Mouse (Mus musculus): ENCODE data around the gene Tspan14. TPM values are rescaled to one million over a fixed set of nuclear protein-coding genes. Genes with fewer than 3 reads are reported as not detected.
A peak's percentile ranks its signal among the peaks of the same experiment; 100 is the strongest.

The Tspan14 gene
- polyA plus RNA-seq, 1 experiment from 2014 or later, result 61.1 TPM

DNA sequence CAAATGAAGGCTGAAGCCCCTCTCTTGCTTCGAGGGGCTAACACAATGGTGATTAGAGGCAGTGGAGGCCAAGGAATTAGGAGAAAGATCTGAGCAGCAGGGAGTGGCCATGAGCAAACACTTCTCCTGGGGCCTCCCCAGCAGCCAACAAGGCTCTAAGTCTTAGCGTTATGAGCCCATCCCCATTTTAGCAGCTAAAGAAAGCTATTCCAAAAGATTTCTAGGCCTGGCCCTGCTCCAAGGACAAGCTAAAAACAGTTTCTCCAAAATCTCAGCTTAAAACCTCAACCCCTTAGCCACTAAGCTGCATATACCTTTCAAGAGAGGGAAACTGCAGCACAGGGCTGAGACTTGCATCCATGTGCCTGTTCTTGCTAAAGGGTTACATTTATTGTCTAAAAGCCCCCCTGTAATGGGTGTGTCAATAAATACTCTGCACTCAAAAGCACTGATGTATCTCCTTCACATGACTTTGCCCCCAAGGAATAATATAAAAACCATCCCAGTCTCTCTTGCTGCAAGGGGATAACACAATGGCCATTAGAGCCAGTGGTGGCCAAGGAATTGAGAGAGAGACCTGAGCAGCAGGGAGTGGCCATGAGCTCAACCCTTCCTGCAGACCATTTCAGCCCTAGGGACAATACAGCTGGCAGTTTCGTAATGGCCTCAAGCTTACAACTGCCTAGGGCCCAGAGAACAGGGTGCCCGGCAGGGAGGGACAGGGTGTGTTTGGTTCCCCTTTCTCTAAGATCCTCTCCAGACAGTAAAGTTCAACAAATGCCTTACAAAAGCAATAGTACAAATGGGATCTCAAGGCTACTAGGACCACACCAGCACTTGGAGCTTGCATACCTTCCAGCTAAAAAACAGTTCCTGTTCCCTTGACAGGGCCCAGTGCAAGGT, 8.3 kb downstream of the Tspan14 start:
- ATAC-seq (ENCODE audit: low FRiP score, low read depth), result no peak
- H3K9me3 ChIP-seq, result no peaks in the 10 kb centered on the region
- no peak overlapping the region for H3K9ac ChIP-seq
- peaks cover 72% of the 10 kb centered on the region for H3K4me1 ChIP-seq (replicated peaks)
- no peaks in the 10 kb centered on the region for H3K27me3 ChIP-seq
- H3K4me2 ChIP-seq, result no peak overlapping the region
- H3K27ac ChIP-seq (replicated peaks), result peak overlapping the region; percentile 38
- H3K4me3 ChIP-seq, result no peak overlapping the region
- 22% methylated on average over 4 of the region's 4 CpGs for WGBS
- H3K36me3 ChIP-seq, result no peaks in the 10 kb centered on the region

GRCm38 (mm10) chr14:40957607-40958006, 9.0 kb downstream of the Tspan14 start:
- no peaks in the 10 kb centered on the region for H3K27me3 ChIP-seq
- H3K36me3 ChIP-seq, result no peaks in the 10 kb centered on the region
- ATAC-seq (ENCODE audit: low FRiP score, low read depth), result no peak
- no peaks in the 10 kb centered on the region for H3K9me3 ChIP-seq
- no peak overlapping the region for H3K4me3 ChIP-seq
- H3K4me1 ChIP-seq (replicated peaks), result peaks cover 69% of the 10 kb centered on the region
- H3K27ac ChIP-seq (replicated peaks), result peak overlapping the region; percentile 38; the same call in 1 of the 2 replicates
- H3K9ac ChIP-seq, result no peak overlapping the region
- WGBS, result 43% methylated on average over 3 of the region's 3 CpGs
- H3K4me2 ChIP-seq, result no peak overlapping the region

GRCm38 (mm10) chr14:40956252-40957146, 10.1 kb downstream of the Tspan14 start:
- no peaks in the 10 kb centered on the region for H3K9me3 ChIP-seq
- H3K27ac ChIP-seq (replicated peaks), result peak overlapping the region; percentile 87
- 21% methylated on average over 13 of the region's 13 CpGs for WGBS
- H3K9ac ChIP-seq, result peak overlapping the region; percentile 32
- no peaks in the 10 kb centered on the region for H3K27me3 ChIP-seq
- H3K4me3 ChIP-seq, result no peak overlapping the region
- H3K36me3 ChIP-seq, result no peaks in the 10 kb centered on the region
- peak; percentile 86 for ATAC-seq (ENCODE audit: low FRiP score, low read depth)
- H3K4me2 ChIP-seq, result peak overlapping the region; percentile 37
- H3K4me1 ChIP-seq (replicated peaks), result peaks cover 66% of the 10 kb centered on the region

DNA sequence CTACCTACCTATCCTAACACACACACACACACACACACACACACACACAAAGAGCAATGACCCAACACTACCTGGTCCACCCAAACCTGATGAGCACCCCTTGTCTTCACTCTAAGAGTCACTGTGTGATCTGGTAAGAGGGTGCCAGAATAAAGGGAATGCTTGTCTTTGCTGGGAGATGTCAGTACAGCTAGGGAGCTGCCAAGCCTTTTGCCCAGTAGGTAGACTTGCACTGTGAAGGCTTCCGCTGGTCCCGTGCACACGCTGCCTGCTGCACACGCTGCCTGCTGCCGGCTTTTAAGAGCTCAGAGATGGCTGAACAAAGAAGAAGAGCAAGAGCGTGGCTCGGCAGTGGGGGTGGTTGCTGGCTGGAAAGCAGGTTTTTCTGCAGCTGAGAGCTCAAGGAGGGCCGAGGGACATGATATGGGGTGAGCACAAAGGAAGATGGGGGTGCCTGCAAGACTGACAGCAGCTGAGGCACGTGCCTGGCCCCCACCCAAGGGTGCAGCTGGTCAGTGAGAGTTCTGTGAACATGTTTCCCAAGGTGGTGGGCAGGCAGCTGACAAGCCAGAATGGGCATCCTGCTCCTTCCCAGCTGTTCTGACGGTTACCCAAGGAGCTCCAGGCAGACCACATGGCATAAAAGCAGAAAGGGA, 10.9 kb downstream of the Tspan14 start:
- ATAC-seq (ENCODE audit: low FRiP score, low read depth), result peak; percentile 58
- Histone ChIP-seq H3K4me2 (peak overlapping the region; percentile 37), H3K36me3 (no peaks in the 10 kb centered on the region), H3K4me3 (no peak overlapping the region), H3K9me3 (no peaks in the 10 kb centered on the region), H3K9ac (peak overlapping the region; percentile 32), H3K27ac (replicated peaks) (peak overlapping the region; percentile 87), H3K27me3 (no peaks in the 10 kb centered on the region), H3K4me1 (replicated peaks) (peaks cover 68% of the 10 kb centered on the region)
- 4% methylated on average over 10 of the region's 10 CpGs for WGBS

DNA sequence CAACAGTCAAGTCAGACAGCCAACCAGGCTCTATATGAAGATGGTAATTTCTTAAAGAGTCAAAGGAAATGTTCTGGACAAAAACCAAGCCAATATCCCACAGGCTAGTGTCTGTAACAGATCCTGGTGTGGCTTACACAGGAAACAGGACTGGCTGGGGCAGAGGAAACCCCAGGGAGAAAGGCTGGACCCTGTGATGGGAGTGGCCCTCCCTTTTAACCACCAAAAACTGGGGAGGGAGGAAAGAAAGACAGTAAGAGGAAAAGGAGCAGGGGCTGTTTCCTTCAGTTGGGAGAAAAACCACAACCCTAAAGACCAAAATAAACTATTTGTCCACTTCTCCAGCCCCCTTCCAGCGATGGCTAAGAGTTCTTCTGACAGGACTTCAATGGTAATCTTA, 11.5 kb downstream of the Tspan14 start:
- no peak for ATAC-seq (ENCODE audit: low FRiP score, low read depth)
- peak overlapping the region; percentile 87 for H3K27ac ChIP-seq (replicated peaks)
- 67% methylated on average over 1 of the region's 1 CpGs for WGBS

GRCm38 (mm10) chr14:40953381-40953780, 13.2 kb downstream of the Tspan14 start:
- H3K9me3 ChIP-seq, result no peaks in the 10 kb centered on the region
- no peaks in the 10 kb centered on the region for H3K27me3 ChIP-seq
- peaks cover 72% of the 10 kb centered on the region for H3K4me1 ChIP-seq (replicated peaks)
- ATAC-seq (ENCODE audit: low FRiP score, low read depth), result no peak
- no peak overlapping the region for H3K27ac ChIP-seq (replicated peaks)
- H3K4me3 ChIP-seq, result no peak overlapping the region
- H3K36me3 ChIP-seq, result no peaks in the 10 kb centered on the region
- WGBS, result 79% methylated on average over 5 of the region's 5 CpGs
- no peak overlapping the region for H3K9ac ChIP-seq
- H3K4me2 ChIP-seq, result no peak overlapping the region

More for the DNA sequence above, 11.5 kb downstream of the Tspan14 start:
- Histone ChIP-seq H3K36me3 (no peaks in the 10 kb centered on the region), H3K4me2 (no peak overlapping the region), H3K9ac (no peak overlapping the region), H3K4me3 (no peak overlapping the region), H3K9me3 (no peaks in the 10 kb centered on the region), H3K27me3 (no peaks in the 10 kb centered on the region), H3K4me1 (replicated peaks) (peaks cover 70% of the 10 kb centered on the region)

- H3K27ac ChIP-seq (replicated peaks), result no peak overlapping the region
- WGBS, result 39% methylated on average over 2 of the region's 2 CpGs
- H3K9ac ChIP-seq, result no peak overlapping the region
- H3K4me2 ChIP-seq, result no peak overlapping the region
- H3K9me3 ChIP-seq, result no peaks in the 10 kb centered on the region
- H3K4me1 ChIP-seq (replicated peaks), result peaks cover 65% of the 10 kb centered on the region
- no peak for ATAC-seq (ENCODE audit: low FRiP score, low read depth)
- H3K4me3 ChIP-seq, result no peak overlapping the region
- no peaks in the 10 kb centered on the region for H3K27me3 ChIP-seq
- H3K36me3 ChIP-seq, result no peaks in the 10 kb centered on the region
Measured at GRCm38 (mm10) chr14:40952715-40953114, 13.9 kb downstream of the Tspan14 start.

- H3K27me3 ChIP-seq, result no peaks in the 10 kb centered on the region
- no peaks in the 10 kb centered on the region for H3K36me3 ChIP-seq
- H3K4me1 ChIP-seq (replicated peaks), result peaks cover 62% of the 10 kb centered on the region
- no peaks in the 10 kb centered on the region for H3K9me3 ChIP-seq
- H3K4me3 ChIP-seq, result no peak overlapping the region
- no peak for ATAC-seq (ENCODE audit: low FRiP score, low read depth)
- no peak overlapping the region for H3K27ac ChIP-seq (replicated peaks)
- H3K4me2 ChIP-seq, result no peak overlapping the region
- H3K9ac ChIP-seq, result no peak overlapping the region
- WGBS, result 93% methylated on average over 3 of the region's 3 CpGs
Measured at GRCm38 (mm10) chr14:40952301-40952700, 14.3 kb downstream of the Tspan14 start.

GRCm38 (mm10) chr14:40949730-40950614, 16.6 kb downstream of the Tspan14 start:
- WGBS, result 68% methylated on average over 7 of the region's 7 CpGs
- no peak overlapping the region for H3K4me2 ChIP-seq
- H3K4me3 ChIP-seq, result no peak overlapping the region
- peaks cover 39% of the 10 kb centered on the region for H3K4me1 ChIP-seq (replicated peaks)
- H3K9me3 ChIP-seq, result no peaks in the 10 kb centered on the region
- peak overlapping the region; percentile 23; the same call in 1 of the 2 replicates for H3K27ac ChIP-seq (replicated peaks)
- no peak for ATAC-seq (ENCODE audit: low FRiP score, low read depth)
- H3K36me3 ChIP-seq, result no peaks in the 10 kb centered on the region
- no peak overlapping the region for H3K9ac ChIP-seq
- H3K27me3 ChIP-seq, result no peaks in the 10 kb centered on the region

DNA sequence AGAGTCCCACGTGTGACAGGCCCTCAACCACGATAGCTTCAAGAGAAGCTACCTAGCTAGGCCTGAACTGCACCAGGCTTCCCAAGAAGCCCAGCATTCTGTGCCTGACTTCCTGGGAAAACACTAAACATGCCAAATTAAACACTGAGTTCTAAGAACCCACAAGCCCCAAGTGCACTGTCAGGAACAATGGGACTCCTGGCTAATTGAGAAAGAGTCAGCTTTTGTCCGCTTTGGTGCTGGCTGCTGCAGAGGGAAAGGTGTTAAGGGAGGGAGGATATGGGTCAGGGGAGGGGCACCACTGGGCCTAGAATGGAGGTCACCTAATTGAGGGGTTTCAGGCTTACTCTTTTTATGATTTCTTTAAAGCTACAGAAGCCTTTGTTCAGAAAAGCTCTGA, 17.6 kb downstream of the Tspan14 start:
- peaks cover 30% of the 10 kb centered on the region for H3K4me1 ChIP-seq (replicated peaks)
- 37% methylated on average over 3 of the region's 3 CpGs for WGBS
- no peaks in the 10 kb centered on the region for H3K9me3 ChIP-seq
- peak overlapping the region; percentile 23; the same call in 1 of the 2 replicates for H3K27ac ChIP-seq (replicated peaks)
- 0 out of 2 replicates have a peak, but pooled peaks have one; percentile 9 for ATAC-seq (ENCODE audit: low FRiP score, low read depth)
- H3K4me3 ChIP-seq, result no peak overlapping the region
- H3K27me3 ChIP-seq, result no peaks in the 10 kb centered on the region
- no peaks in the 10 kb centered on the region for H3K36me3 ChIP-seq
- H3K9ac ChIP-seq, result no peak overlapping the region
- no peak overlapping the region for H3K4me2 ChIP-seq

GRCm38 (mm10) chr14:40948522-40948921, 18.1 kb downstream of the Tspan14 start:
- Histone ChIP-seq H3K36me3 (no peaks in the 10 kb centered on the region), H3K27ac (replicated peaks) (no peak overlapping the region), H3K4me2 (no peak overlapping the region), H3K4me1 (replicated peaks) (peaks cover 27% of the 10 kb centered on the region), H3K4me3 (no peak overlapping the region), H3K9ac (no peak overlapping the region), H3K9me3 (no peaks in the 10 kb centered on the region), H3K27me3 (no peaks in the 10 kb centered on the region)
- whole genome bisulfite sequencing, result 92% methylated on average over 5 of the region's 5 CpGs
- ATAC-seq (ENCODE audit: low FRiP score, low read depth), result no peak

Data from hindbrain, embryonic 15.5 days (tissue).